Mouse (Mus musculus): ENCODE measurements around the gene Brms1l. TPM values are rescaled to one million over a fixed set of nuclear protein-coding genes. Genes with fewer than 3 reads are reported as not detected.

The Brms1l gene
- polyA plus RNA-seq, 1 experiment from 2014 or later: 15.5 TPM

GRCm38 (mm10) chr12:55805035-55805434, 31.1 kb upstream of the Brms1l start:
- no peak for TF ChIP-seq EP300 (optimal IDR thresholded peaks at IDR 0.05)
- TF ChIP-seq CTCF (IDR thresholded peaks at IDR 0.05; ENCODE audit: low read depth): no peak
- 35% methylated on average over 3 of the region's 3 CpGs for WGBS
- no peak overlapping the region for H3K9ac ChIP-seq (ENCODE audit: low read length)
- H3K27ac ChIP-seq (replicated peaks): no peak overlapping the region
- no peaks in the 10 kb centered on the region for H3K9me3 ChIP-seq (ENCODE audit: control insufficient read depth, low read length)
- DNase-seq (ENCODE audit: low spot score): no peak
- H3K36me3 ChIP-seq (ENCODE audit: control insufficient read depth, insufficient read depth, low read length): no peaks in the 10 kb centered on the region
- ATAC-seq (ENCODE audit: low FRiP score, low TSS enrichment): no peak
- H3K27me3 ChIP-seq (ENCODE audit: control insufficient read depth, insufficient read depth, low read length): no peaks in the 10 kb centered on the region
- no peak overlapping the region for H3K4me3 ChIP-seq (ENCODE audit: low read depth, low read length)
- H3K4me1 ChIP-seq (replicated peaks; ENCODE audit: control insufficient read depth, insufficient read depth): no peaks in the 10 kb centered on the region
- H3K4me2 ChIP-seq (replicated peaks; ENCODE audit: low read depth): no peak overlapping the region

- H3K4me3 ChIP-seq (ENCODE audit: low read depth, low read length): no peak overlapping the region
- WGBS: 89% methylated on average over 5 of the region's 5 CpGs
- no peak overlapping the region for H3K27ac ChIP-seq (replicated peaks)
- no peaks in the 10 kb centered on the region for H3K36me3 ChIP-seq (ENCODE audit: control insufficient read depth, insufficient read depth, low read length)
- H3K4me2 ChIP-seq (replicated peaks; ENCODE audit: low read depth): no peak overlapping the region
- TF ChIP-seq CTCF (IDR thresholded peaks at IDR 0.05; ENCODE audit: low read depth) (no peak), EP300 (optimal IDR thresholded peaks at IDR 0.05) (no peak)
- H3K4me1 ChIP-seq (replicated peaks; ENCODE audit: control insufficient read depth, insufficient read depth): no peaks in the 10 kb centered on the region
- no peaks in the 10 kb centered on the region for H3K27me3 ChIP-seq (ENCODE audit: control insufficient read depth, insufficient read depth, low read length)
- no peak for ATAC-seq (ENCODE audit: low FRiP score, low TSS enrichment)
- no peaks in the 10 kb centered on the region for H3K9me3 ChIP-seq (ENCODE audit: control insufficient read depth, low read length)
- DNase-seq (ENCODE audit: low spot score): no peak
- no peak overlapping the region for H3K9ac ChIP-seq (ENCODE audit: low read length)
Observed at GRCm38 (mm10) chr12:55816488-55816887, 19.6 kb upstream of the Brms1l start.

GRCm38 (mm10) chr12:55820119-55820660, 15.9 kb upstream of the Brms1l start:
- Histone ChIP-seq H3K27me3 (ENCODE audit: control insufficient read depth, insufficient read depth, low read length) (no peaks in the 10 kb centered on the region), H3K9me3 (ENCODE audit: control insufficient read depth, low read length) (no peaks in the 10 kb centered on the region), H3K4me1 (replicated peaks; ENCODE audit: control insufficient read depth, insufficient read depth) (no peaks in the 10 kb centered on the region), H3K36me3 (ENCODE audit: control insufficient read depth, insufficient read depth, low read length) (no peaks in the 10 kb centered on the region), H3K27ac (replicated peaks) (peak overlapping the region; percentile 96), H3K4me2 (replicated peaks; ENCODE audit: low read depth) (peak overlapping the region; percentile 70), H3K4me3 (ENCODE audit: low read depth, low read length) (peak overlapping the region; percentile 94), H3K9ac (ENCODE audit: low read length) (peak overlapping the region; percentile 92)
- TF ChIP-seq CTCF (IDR thresholded peaks at IDR 0.05; ENCODE audit: low read depth) (no peak), EP300 (optimal IDR thresholded peaks at IDR 0.05) (no peak)
- DNase-seq (ENCODE audit: low spot score) (peak; percentile 61), ATAC-seq (ENCODE audit: low FRiP score, low TSS enrichment) (peak; percentile 50)
- WGBS: under 1% methylated on average over 33 of the region's 35 CpGs

GRCm38 (mm10) chr12:55820661-55821314, 15.3 kb upstream of the Brms1l start, which contains the start of gene Ralgapa1:
TSS of gene Ralgapa1 (minus strand) at chr12:55821167.
- Histone ChIP-seq H3K4me1 (replicated peaks; ENCODE audit: control insufficient read depth, insufficient read depth) (no peaks in the 10 kb centered on the region), H3K27ac (replicated peaks) (peak within 1 kb of the TSS; percentile 96), H3K36me3 (ENCODE audit: control insufficient read depth, insufficient read depth, low read length) (no peaks in the 10 kb centered on the region), H3K9me3 (ENCODE audit: control insufficient read depth, low read length) (no peaks in the 10 kb centered on the region), H3K27me3 (ENCODE audit: control insufficient read depth, insufficient read depth, low read length) (no peaks in the 10 kb centered on the region), H3K4me2 (replicated peaks; ENCODE audit: low read depth) (peak within 1 kb of the TSS; percentile 70), H3K9ac (ENCODE audit: low read length) (peak within 1 kb of the TSS; percentile 92), H3K4me3 (ENCODE audit: low read depth, low read length) (peak within 1 kb of the TSS; percentile 94)
- TF ChIP-seq EP300 (optimal IDR thresholded peaks at IDR 0.05): no peak
- TF ChIP-seq CTCF (IDR thresholded peaks at IDR 0.05; ENCODE audit: low read depth): peak; percentile 62
- DNase-seq (ENCODE audit: low spot score): peak; percentile 92
- WGBS: under 1% methylated on average over 61 of the region's 78 CpGs
- peak; percentile 97 for ATAC-seq (ENCODE audit: low FRiP score, low TSS enrichment)

GRCm38 (mm10) chr12:55824027-55824426, 12.1 kb upstream of the Brms1l start:
- Histone ChIP-seq H3K4me3 (ENCODE audit: low read depth, low read length) (no peak overlapping the region), H3K36me3 (ENCODE audit: control insufficient read depth, insufficient read depth, low read length) (no peaks in the 10 kb centered on the region), H3K9ac (ENCODE audit: low read length) (no peak overlapping the region), H3K4me1 (replicated peaks; ENCODE audit: control insufficient read depth, insufficient read depth) (no peaks in the 10 kb centered on the region), H3K27me3 (ENCODE audit: control insufficient read depth, insufficient read depth, low read length) (no peaks in the 10 kb centered on the region), H3K9me3 (ENCODE audit: control insufficient read depth, low read length) (no peaks in the 10 kb centered on the region), H3K27ac (replicated peaks) (no peak overlapping the region), H3K4me2 (replicated peaks; ENCODE audit: low read depth) (no peak overlapping the region)
- DNase-seq (ENCODE audit: low spot score) (no peak), ATAC-seq (ENCODE audit: low FRiP score, low TSS enrichment) (no peak)
- WGBS: 83% methylated on average over 6 of the region's 6 CpGs
- TF ChIP-seq EP300 (optimal IDR thresholded peaks at IDR 0.05) (no peak), CTCF (IDR thresholded peaks at IDR 0.05; ENCODE audit: low read depth) (no peak)

GRCm38 (mm10) chr12:55825537-55825936, 10.6 kb upstream of the Brms1l start:
- DNase-seq (ENCODE audit: low spot score) (no peak), ATAC-seq (ENCODE audit: low FRiP score, low TSS enrichment) (no peak)
- Histone ChIP-seq H3K4me2 (replicated peaks; ENCODE audit: low read depth) (no peak overlapping the region), H3K4me1 (replicated peaks; ENCODE audit: control insufficient read depth, insufficient read depth) (no peaks in the 10 kb centered on the region), H3K9me3 (ENCODE audit: control insufficient read depth, low read length) (no peaks in the 10 kb centered on the region), H3K27ac (replicated peaks) (no peak overlapping the region), H3K4me3 (ENCODE audit: low read depth, low read length) (no peak overlapping the region), H3K27me3 (ENCODE audit: control insufficient read depth, insufficient read depth, low read length) (no peaks in the 10 kb centered on the region), H3K36me3 (ENCODE audit: control insufficient read depth, insufficient read depth, low read length) (no peaks in the 10 kb centered on the region), H3K9ac (ENCODE audit: low read length) (no peak overlapping the region)
- WGBS: 82% methylated on average over 2 of the region's 2 CpGs
- TF ChIP-seq CTCF (IDR thresholded peaks at IDR 0.05; ENCODE audit: low read depth): peak; percentile 18; the same call in 1 of the 2 replicates
- no peak for TF ChIP-seq EP300 (optimal IDR thresholded peaks at IDR 0.05)
